Mouse (Mus musculus) testis, adult 2 months (tissue): ENCODE data around the gene Atp1a3. TPM values are rescaled to one million over a fixed set of nuclear protein-coding genes. Genes with fewer than 3 reads are reported as not detected.
A peak's percentile ranks its signal among the peaks of the same experiment; 100 is the strongest.

Source experiments
- H3K27ac ChIP-seq: fragments of 200-500 bp; 2 replicates; pipeline ENCODE4 v1.5.1; 2012; ENCODE audit warnings: low read depth, low read length; ENCODE audit not compliant: control insufficient read depth, insufficient read depth
- H3K27me3 ChIP-seq: fragments of 200-500 bp; 2 replicates; pipeline ENCODE4 v1.6.1; 2012; ENCODE audit warnings: mild to moderate bottlenecking, low read length, moderate library complexity; ENCODE audit not compliant: control insufficient read depth, insufficient read depth
- H3K36me3 ChIP-seq: fragments of 200-500 bp; 2 replicates; pipeline ENCODE4 v1.6.1; 2012; ENCODE audit warnings: mild to moderate bottlenecking, low read length; ENCODE audit not compliant: control insufficient read depth, insufficient read depth
- H3K4me1 ChIP-seq: fragments of 200-500 bp; 2 replicates; pipeline ENCODE4 v1.6.1; 2012; ENCODE audit warnings: low read length; ENCODE audit not compliant: control insufficient read depth, insufficient read depth
- H3K4me3 ChIP-seq: fragments of 200-500 bp; 2 replicates; pipeline ENCODE4 v1.5.1; 2012; ENCODE audit warnings: low read depth, mild to moderate bottlenecking, low read length, moderate library complexity, mixed read lengths; ENCODE audit not compliant: control insufficient read depth
- CTCF ChIP-seq: fragments of 200-500 bp; IDR thresholded peaks from 2 replicates; pipeline ENCODE4 v1.5.1; 2012; ENCODE audit warnings: low read depth, mild to moderate bottlenecking, inconsistent platforms, low read length, moderate library complexity; ENCODE audit not compliant: control insufficient read depth, insufficient read depth, insufficient replicate concordance
- POLR2A ChIP-seq: fragments of 200-500 bp; IDR thresholded peaks from 2 replicates; pipeline ENCODE4 v1.6.1; 2012; ENCODE audit warnings: low read depth, mild to moderate bottlenecking, inconsistent platforms, low read length, moderate library complexity; ENCODE audit not compliant: control insufficient read depth
- polyA plus RNA-seq: library from polyadenylated mRNA; depleted of rRNA; stranded (reverse); fragments of >200 nt; gene quantifications from 2 replicates; pipeline ENCODE4 v1.2.3, GENCODE M21; 2012

The Atp1a3 gene
- polyA plus RNA-seq, 1 experiment = 0.44 TPM

GRCm38 (mm10) chr7:24971261-24971971 is 34.3 kb downstream of the Atp1a3 start:
- TF ChIP-seq CTCF (peak; percentile 74; the same call in 1 of the 2 replicates), POLR2A (no peak)
- peak overlapping the region; percentile 93 for H3K4me3 ChIP-seq
- no peaks in the 10 kb centered on the region for H3K27me3 ChIP-seq
- no peaks in the 10 kb centered on the region; the same call in 1 of the 2 replicates for H3K36me3 ChIP-seq
- H3K4me1 ChIP-seq = peaks cover 9% of the 10 kb centered on the region
- H3K27ac ChIP-seq = peak overlapping the region; percentile 22; the same call in 1 of the 2 replicates

- TF ChIP-seq CTCF (no peak), POLR2A (no peak)
- peaks cover 9% of the 10 kb centered on the region for H3K4me1 ChIP-seq
- H3K27me3 ChIP-seq = no peaks in the 10 kb centered on the region
- no peaks in the 10 kb centered on the region; the same call in 1 of the 2 replicates for H3K36me3 ChIP-seq
- H3K4me3 ChIP-seq = no peak overlapping the region
- no peak overlapping the region for H3K27ac ChIP-seq
Observed at GRCm38 (mm10) chr7:24970341-24970740, 35.4 kb downstream of the Atp1a3 start.

- Histone ChIP-seq H3K27ac (no peak overlapping the region), H3K4me1 (peaks cover 9% of the 10 kb centered on the region)
- TF ChIP-seq POLR2A (no peak), CTCF (no peak)
Observed at GRCm38 (mm10) chr7:24969805-24970204, 36.0 kb downstream of the Atp1a3 start.

GRCm38 (mm10) chr7:24968463-24968862 is 37.3 kb downstream of the Atp1a3 start:
- Histone ChIP-seq H3K36me3 (no peaks in the 10 kb centered on the region; the same call in 1 of the 2 replicates), H3K27ac (no peak overlapping the region), H3K4me3 (no peak overlapping the region), H3K4me1 (peaks cover 8% of the 10 kb centered on the region), H3K27me3 (no peaks in the 10 kb centered on the region)
- no peak for TF ChIP-seq POLR2A
- TF ChIP-seq CTCF = no peak

More at GRCm38 (mm10) chr7:24969805-24970204, 36.0 kb downstream of the Atp1a3 start:
- Histone ChIP-seq H3K4me3 (no peak overlapping the region), H3K36me3 (no peaks in the 10 kb centered on the region; the same call in 1 of the 2 replicates), H3K27me3 (no peaks in the 10 kb centered on the region)

GRCm38 (mm10) chr7:24967966-24968365 is 37.8 kb downstream of the Atp1a3 start:
- Histone ChIP-seq H3K4me1 (peaks cover 8% of the 10 kb centered on the region), H3K27ac (no peak overlapping the region), H3K4me3 (no peak overlapping the region), H3K27me3 (no peaks in the 10 kb centered on the region), H3K36me3 (no peaks in the 10 kb centered on the region; the same call in 1 of the 2 replicates)
- no peak for TF ChIP-seq CTCF
- no peak for TF ChIP-seq POLR2A

- no peak for TF ChIP-seq POLR2A
- peak; percentile 79 for TF ChIP-seq CTCF
- Histone ChIP-seq H3K4me3 (no peak overlapping the region), H3K27ac (no peak overlapping the region), H3K27me3 (no peaks in the 10 kb centered on the region), H3K4me1 (no peaks in the 10 kb centered on the region), H3K36me3 (no peaks in the 10 kb centered on the region; the same call in 1 of the 2 replicates)
Observed at GRCm38 (mm10) chr7:24964897-24965535, 40.7 kb downstream of the Atp1a3 start.

GRCm38 (mm10) chr7:24964288-24964687 is 41.5 kb downstream of the Atp1a3 start:
- TF ChIP-seq CTCF (no peak), POLR2A (no peak)
- Histone ChIP-seq H3K4me1 (no peaks in the 10 kb centered on the region), H3K4me3 (no peak overlapping the region), H3K27me3 (no peaks in the 10 kb centered on the region), H3K27ac (no peak overlapping the region), H3K36me3 (no peaks in the 10 kb centered on the region)
